Mouse (Mus musculus): ENCODE results near the gene Fam214a. TPM values are rescaled to one million over a fixed set of nuclear protein-coding genes. Genes with fewer than 3 reads are reported as not detected.

Gene Fam214a
- polyA plus RNA-seq, 1 experiment: 9.1 TPM

DNA sequence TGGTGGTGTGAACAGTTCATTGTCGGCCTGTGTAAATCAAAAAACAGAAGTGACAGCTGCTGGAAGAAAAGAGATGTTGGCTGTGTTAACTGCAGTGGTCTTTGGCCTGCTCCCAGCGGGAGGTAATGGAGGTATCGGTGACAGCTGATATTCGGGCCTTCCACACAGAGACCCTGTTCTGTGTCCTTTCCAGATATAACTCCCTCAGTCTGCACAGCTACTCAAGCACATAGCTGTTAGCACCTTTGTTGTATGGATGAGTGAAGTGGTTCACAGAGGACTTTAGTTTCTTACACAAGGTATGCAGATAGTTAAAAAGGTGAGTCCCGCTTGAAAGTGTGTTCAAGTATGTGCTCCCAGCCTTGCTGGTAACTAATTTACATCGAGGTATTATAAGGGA is 7.9 kb downstream of the Fam214a start:
- Histone ChIP-seq H3K36me3 (ENCODE audit: control insufficient read depth, insufficient read depth, low read length) (peaks cover 13% of the 10 kb centered on the region), H3K4me1 (ENCODE audit: control insufficient read depth, insufficient read depth, insufficient read length) (peaks cover 3% of the 10 kb centered on the region; the same call in 1 of the 2 replicates), H3K27me3 (ENCODE audit: control insufficient read depth, insufficient read depth, low read length) (no peaks in the 10 kb centered on the region), H3K4me3 (ENCODE audit: extremely low read depth, insufficient read depth, insufficient read length) (no peak overlapping the region), H3K27ac (ENCODE audit: insufficient read depth, low read length) (no peak overlapping the region)
- DNase-seq (ENCODE audit: low read depth in 1 of 2, low spot score in 2 of 2): no peak
- whole genome bisulfite sequencing: 82% methylated on average over 6 of the region's 6 CpGs
- TF ChIP-seq POLR2A (IDR thresholded peaks at IDR 0.05; ENCODE audit: low read depth, low read length) (no peak), CTCF (IDR thresholded peaks at IDR 0.05; ENCODE audit: extremely low read depth, insufficient read depth, insufficient read length, insufficient replicate concordance) (no peak)

DNA sequence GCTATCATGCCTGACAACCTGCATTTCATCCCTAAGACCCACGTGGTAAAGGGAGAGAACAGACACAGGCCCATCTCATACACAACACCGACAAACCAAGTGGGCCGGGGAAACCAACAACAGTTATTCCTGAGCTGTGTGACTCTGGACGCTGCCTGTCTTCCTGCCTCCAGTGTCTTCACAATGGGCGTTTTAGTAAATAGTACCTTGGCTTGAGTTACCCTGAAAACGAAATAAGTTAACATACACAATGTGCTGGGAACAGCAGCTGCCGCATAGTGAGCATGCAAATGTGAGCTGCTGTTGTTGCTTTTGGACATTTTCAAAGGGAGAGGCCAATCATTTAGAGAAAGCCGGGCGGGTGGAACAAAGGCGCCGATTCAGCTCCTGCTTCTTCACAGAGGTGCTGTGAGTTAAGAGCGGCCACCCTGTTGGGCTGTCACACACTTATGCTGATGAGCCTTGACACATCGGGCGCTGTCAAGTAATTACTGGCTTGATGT is 8.4 kb downstream of the Fam214a start:
- Histone ChIP-seq H3K27ac (ENCODE audit: insufficient read depth, low read length) (no peak overlapping the region), H3K36me3 (ENCODE audit: control insufficient read depth, insufficient read depth, low read length) (peaks cover 11% of the 10 kb centered on the region), H3K27me3 (ENCODE audit: control insufficient read depth, insufficient read depth, low read length) (no peaks in the 10 kb centered on the region), H3K4me3 (ENCODE audit: extremely low read depth, insufficient read depth, insufficient read length) (no peak overlapping the region), H3K4me1 (ENCODE audit: control insufficient read depth, insufficient read depth, insufficient read length) (peaks cover 3% of the 10 kb centered on the region; the same call in 1 of the 2 replicates)
- DNase-seq (ENCODE audit: low read depth in 1 of 2, low spot score in 2 of 2): no peak
- TF ChIP-seq POLR2A (IDR thresholded peaks at IDR 0.05; ENCODE audit: low read depth, low read length): no peak
- no peak for TF ChIP-seq CTCF (IDR thresholded peaks at IDR 0.05; ENCODE audit: extremely low read depth, insufficient read depth, insufficient read length, insufficient replicate concordance)
- WGBS: 87% methylated on average over 14 of the region's 14 CpGs

DNA sequence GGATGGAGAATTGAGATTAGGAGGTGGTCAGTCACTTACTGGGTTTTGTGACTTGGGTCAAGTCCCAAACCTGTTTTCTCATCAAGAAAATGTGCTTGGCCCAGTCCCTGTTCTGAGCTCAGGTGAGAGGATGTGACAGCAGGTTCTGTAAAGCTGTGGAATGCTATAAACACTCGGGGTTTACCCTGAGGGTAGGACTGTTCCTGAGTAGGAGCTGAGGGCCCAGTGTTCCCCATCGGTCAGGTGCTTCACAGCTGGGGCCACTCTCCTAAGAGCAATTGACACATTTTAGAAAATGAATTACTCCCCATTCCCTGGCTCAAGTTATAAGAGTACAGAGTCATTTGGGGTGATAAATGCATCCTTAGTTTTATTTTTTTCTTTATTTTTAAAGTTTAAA is 11.3 kb downstream of the Fam214a start:
- Histone ChIP-seq H3K36me3 (ENCODE audit: control insufficient read depth, insufficient read depth, low read length) (peaks cover 11% of the 10 kb centered on the region), H3K27me3 (ENCODE audit: control insufficient read depth, insufficient read depth, low read length) (no peaks in the 10 kb centered on the region), H3K4me3 (ENCODE audit: extremely low read depth, insufficient read depth, insufficient read length) (no peak overlapping the region), H3K4me1 (ENCODE audit: control insufficient read depth, insufficient read depth, insufficient read length) (peaks cover 3% of the 10 kb centered on the region; the same call in 1 of the 2 replicates), H3K27ac (ENCODE audit: insufficient read depth, low read length) (peak overlapping the region; percentile 76)
- no peak for TF ChIP-seq CTCF (IDR thresholded peaks at IDR 0.05; ENCODE audit: extremely low read depth, insufficient read depth, insufficient read length, insufficient replicate concordance)
- TF ChIP-seq POLR2A (IDR thresholded peaks at IDR 0.05; ENCODE audit: low read depth, low read length): no peak
- DNase-seq (ENCODE audit: low read depth in 1 of 2, low spot score in 2 of 2): no peak
- WGBS: 75% methylated on average over 2 of the region's 2 CpGs

DNA sequence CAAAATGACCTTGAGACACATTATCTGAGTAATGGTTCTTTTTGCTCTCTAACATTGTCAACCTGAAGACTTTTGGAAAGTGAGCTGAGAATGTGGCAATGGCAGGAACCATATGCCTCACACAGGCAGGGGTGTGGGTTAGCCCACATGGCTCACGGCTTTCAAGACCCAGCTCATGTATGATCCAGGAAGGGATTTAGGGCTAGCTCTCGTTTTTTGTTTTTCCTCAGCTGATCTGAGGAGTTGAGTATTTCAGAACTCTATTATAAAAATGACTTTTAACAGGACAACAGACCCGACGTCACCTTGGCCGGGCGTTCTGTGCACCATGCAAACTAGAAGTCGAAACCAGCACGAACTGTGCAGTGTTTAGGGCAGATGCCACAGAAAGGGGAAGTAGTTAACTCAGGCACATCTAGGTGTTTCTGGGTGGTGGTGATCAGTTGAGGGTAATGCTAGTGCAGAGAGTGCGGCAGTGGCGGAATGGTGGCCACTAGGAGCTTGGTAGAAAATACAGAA is 12.2 kb downstream of the Fam214a start:
- Histone ChIP-seq H3K4me3 (ENCODE audit: extremely low read depth, insufficient read depth, insufficient read length) (no peak overlapping the region), H3K36me3 (ENCODE audit: control insufficient read depth, insufficient read depth, low read length) (peaks cover 6% of the 10 kb centered on the region), H3K27ac (ENCODE audit: insufficient read depth, low read length) (peak overlapping the region; percentile 81), H3K4me1 (ENCODE audit: control insufficient read depth, insufficient read depth, insufficient read length) (peaks cover 3% of the 10 kb centered on the region; the same call in 1 of the 2 replicates), H3K27me3 (ENCODE audit: control insufficient read depth, insufficient read depth, low read length) (no peaks in the 10 kb centered on the region)
- DNase-seq (ENCODE audit: low read depth in 1 of 2, low spot score in 2 of 2): peak; percentile 63 to 79
- TF ChIP-seq POLR2A (IDR thresholded peaks at IDR 0.05; ENCODE audit: low read depth, low read length) (peak; percentile 55), CTCF (IDR thresholded peaks at IDR 0.05; ENCODE audit: extremely low read depth, insufficient read depth, insufficient read length, insufficient replicate concordance) (no peak)
- WGBS: 9% methylated on average over 10 of the region's 10 CpGs

DNA sequence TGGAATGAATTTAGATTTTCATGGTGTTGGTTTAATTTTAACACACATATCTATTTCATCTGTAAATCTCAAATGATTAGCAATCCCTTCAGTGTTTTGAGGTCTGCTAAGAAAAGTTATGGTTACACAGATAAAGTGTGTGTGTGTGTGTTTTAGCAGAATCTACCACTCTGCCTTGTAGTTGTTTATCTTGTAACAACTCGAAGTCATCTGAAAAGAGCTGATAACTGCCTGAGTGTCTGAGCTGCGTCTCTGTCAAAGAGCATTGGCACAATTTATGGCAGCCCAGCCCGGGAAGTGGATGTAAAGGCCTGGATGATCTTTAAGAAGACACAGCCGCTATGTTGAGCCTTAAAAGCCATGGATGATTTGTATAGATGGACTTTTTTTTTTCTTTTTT is 13.5 kb downstream of the Fam214a start:
- Histone ChIP-seq H3K4me1 (ENCODE audit: control insufficient read depth, insufficient read depth, insufficient read length) (peaks cover 3% of the 10 kb centered on the region; the same call in 1 of the 2 replicates), H3K27me3 (ENCODE audit: control insufficient read depth, insufficient read depth, low read length) (no peaks in the 10 kb centered on the region), H3K27ac (ENCODE audit: insufficient read depth, low read length) (no peak overlapping the region), H3K36me3 (ENCODE audit: control insufficient read depth, insufficient read depth, low read length) (peaks cover 3% of the 10 kb centered on the region), H3K4me3 (ENCODE audit: extremely low read depth, insufficient read depth, insufficient read length) (no peak overlapping the region)
- WGBS: 76% methylated on average over 4 of the region's 4 CpGs
- DNase-seq (ENCODE audit: low read depth in 1 of 2, low spot score in 2 of 2): no peak
- TF ChIP-seq POLR2A (IDR thresholded peaks at IDR 0.05; ENCODE audit: low read depth, low read length) (no peak), CTCF (IDR thresholded peaks at IDR 0.05; ENCODE audit: extremely low read depth, insufficient read depth, insufficient read length, insufficient replicate concordance) (no peak)

DNA sequence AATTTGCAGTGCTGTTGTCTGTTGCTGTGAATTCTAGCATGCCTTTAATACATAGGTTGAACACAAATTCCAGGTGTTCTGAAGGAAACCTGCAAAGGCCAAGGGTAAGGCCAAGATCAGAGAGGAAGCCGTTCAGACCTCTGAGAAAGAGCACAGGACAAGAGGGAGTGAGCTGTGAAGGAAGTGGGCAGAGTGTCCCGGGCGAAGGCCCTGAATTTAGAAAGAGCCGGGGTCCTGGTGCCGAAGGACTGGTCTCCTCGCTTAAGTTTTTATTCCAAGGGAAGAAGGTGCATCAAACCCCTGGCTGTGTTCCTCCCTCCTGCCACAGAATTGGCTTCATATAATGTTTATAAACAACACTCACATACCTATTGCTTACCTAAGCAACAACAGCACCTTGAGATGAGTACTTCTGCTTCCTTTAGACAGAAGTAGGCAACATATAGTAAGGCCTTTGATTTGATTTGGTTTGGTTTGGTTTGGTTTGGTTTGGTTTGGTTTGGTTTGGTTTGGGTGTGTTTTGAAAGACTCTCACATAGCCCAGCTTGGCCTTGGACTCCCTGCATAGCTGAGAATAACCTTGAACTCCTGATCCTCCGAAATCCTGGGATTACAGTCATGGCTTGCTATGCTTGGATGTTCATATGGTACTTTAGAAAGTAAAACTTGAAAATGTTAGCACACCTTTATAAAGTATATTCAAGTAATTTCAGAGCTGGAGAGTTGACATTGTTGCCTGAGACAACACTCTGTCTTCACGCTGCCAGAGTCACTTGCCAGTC is 16.2 kb downstream of the Fam214a start:
- DNase-seq (ENCODE audit: low read depth in 1 of 2, low spot score in 2 of 2): no peak
- Histone ChIP-seq H3K27me3 (ENCODE audit: control insufficient read depth, insufficient read depth, low read length) (no peaks in the 10 kb centered on the region), H3K4me3 (ENCODE audit: extremely low read depth, insufficient read depth, insufficient read length) (no peak overlapping the region), H3K27ac (ENCODE audit: insufficient read depth, low read length) (no peak overlapping the region), H3K4me1 (ENCODE audit: control insufficient read depth, insufficient read depth, insufficient read length) (peaks cover 3% of the 10 kb centered on the region; the same call in 1 of the 2 replicates), H3K36me3 (ENCODE audit: control insufficient read depth, insufficient read depth, low read length) (no peaks in the 10 kb centered on the region; the same call in 1 of the 2 replicates)
- TF ChIP-seq POLR2A (IDR thresholded peaks at IDR 0.05; ENCODE audit: low read depth, low read length) (no peak), CTCF (IDR thresholded peaks at IDR 0.05; ENCODE audit: extremely low read depth, insufficient read depth, insufficient read length, insufficient replicate concordance) (no peak)
- 82% methylated on average over 8 of the region's 8 CpGs for WGBS
